Mouse (Mus musculus) cerebellum, adult 2 months (tissue): ENCODE results near the gene Fat2.

Source experiments
- CTCF ChIP-seq: fragments of 200-500 bp; IDR thresholded peaks from 2 replicates; pipeline ENCODE4 v1.5.1; 2011; ENCODE audit warnings: low read depth, mild to moderate bottlenecking, control low read depth, low read length, moderate library complexity, borderline replicate concordance; ENCODE audit not compliant: insufficient read depth
- POLR2A ChIP-seq: fragments of 200-500 bp; IDR thresholded peaks from 2 replicates; pipeline ENCODE4 v1.6.1; 2011; ENCODE audit warnings: low read length, control low read depth, borderline replicate concordance; ENCODE audit not compliant: insufficient read depth

DNA sequence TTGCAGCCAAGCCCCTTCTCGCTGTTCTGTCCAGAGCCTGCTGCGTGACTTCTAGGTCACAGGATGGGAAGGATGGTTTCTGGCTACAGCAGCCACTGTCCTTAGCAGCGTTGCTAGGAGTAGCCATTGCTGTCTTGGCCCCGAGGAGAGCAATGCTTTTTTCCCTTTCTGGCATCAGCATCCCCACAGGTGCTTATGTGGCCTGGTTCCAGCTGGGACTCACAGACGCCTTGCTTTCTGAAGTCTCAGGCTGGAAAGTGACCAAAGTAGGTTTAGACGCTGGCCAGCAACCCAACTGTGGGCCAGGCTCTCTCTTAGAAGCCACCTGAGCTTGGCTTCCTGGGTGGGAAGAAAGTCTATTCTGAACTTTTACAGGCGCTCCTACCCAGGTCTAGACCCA lies 102.1 kb downstream of the Fat2 start:
- TF ChIP-seq POLR2A (no peak), CTCF (no peak)
